Mouse (Mus musculus): ENCODE measurements at regions not wholly inside any gene's neighbourhood (a gene's known extent, or its start where the extent isn't known, plus 50 kb on each side); places are given as distances from the start of the nearest gene placed in this dataset.
"Not testable (repeated sequence)": the region's sequence is repeated elsewhere in the genome, so short reads cannot be mapped to it uniquely, and the experiment has no call there.

DNA sequence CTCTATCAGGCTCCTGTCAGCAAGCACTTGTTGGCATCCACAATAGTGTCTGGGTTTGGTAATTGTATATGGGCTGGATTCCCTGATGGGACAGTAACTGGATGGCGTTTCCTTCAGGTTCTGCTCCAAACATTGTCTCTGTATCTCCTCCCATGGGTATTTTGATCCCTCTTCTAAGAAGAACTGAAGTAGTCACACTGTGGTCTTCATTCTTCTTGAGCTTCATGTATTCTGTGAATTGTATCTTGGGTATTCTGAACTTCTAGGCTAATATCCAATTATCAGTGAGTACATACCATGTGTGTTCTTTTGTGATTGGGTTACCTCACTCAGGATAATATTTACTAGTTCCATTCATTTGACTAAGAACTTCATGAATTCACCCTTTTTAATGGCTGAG is 119.2 kb upstream of the Gm21119 start:
- DNase-seq (ENCODE audit: low spot score) = not testable (repeated sequence)

DNA sequence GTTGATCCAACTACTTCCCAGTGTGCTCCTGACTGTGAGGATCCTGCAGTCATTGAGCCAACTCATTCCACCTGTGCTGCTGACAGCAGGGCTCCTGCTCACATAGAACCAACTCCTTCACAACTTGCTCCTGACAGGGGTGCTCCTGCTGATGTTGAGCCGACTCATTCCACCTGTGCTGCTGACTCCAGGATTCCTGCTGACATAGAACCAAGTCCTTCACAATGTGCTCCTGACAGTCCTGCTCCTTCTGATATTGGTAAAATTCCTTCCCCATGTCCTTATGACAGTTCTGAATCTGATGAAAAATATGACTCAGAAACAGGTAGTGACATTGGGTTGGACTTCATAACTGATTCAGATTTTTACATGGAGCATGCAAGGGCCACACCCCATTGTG is 100.8 kb upstream of the Gm21119 start:
- DNase-seq (ENCODE audit: low spot score) = not testable (repeated sequence)

DNA sequence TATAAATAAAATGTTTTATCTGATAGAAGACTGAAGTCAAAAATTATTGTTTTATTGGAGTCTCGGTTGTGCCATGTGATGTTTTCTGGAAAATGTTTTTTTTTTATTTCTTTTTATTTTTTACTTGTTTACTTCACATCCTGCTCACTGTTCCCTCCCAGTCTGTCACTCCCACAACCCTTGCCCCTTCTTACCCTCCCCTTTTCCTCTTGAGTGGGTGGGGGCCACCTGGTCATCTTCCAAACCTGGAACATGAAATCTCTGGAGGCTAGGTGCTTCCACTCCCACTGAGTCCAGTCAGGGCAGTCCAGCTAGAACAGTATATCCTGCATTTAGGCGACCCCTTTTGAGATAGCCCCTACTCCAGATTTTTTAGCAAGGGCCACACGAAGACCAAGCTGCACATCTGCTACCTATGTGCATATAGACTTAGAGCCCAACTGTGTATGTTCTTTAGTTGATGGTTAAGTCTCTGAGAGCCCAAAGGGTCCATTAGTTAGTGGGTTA is 98.3 kb upstream of the Gm21119 start:
- not testable (repeated sequence) for DNase-seq (ENCODE audit: low spot score)

DNA sequence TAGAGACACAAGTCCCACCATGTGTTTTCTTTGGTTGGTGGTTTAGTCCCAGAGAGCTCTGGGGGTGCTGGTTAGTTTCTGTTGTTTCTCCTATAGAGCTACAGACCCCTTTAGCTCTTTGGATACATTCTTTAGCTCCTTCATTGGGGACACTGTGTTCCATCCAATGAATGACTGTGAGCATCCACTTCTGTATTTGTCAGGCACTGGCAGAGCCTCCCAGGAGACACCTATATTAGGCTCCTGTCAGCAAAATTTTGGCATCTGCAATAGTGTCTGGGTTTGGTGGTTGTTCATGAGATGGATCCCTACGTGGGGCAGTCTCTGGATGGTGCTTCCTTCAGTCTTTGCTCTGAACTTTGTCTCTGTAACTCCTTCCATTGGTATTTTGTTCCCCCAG is 97.2 kb upstream of the Gm21119 start:
- DNase-seq (ENCODE audit: low spot score) = not testable (repeated sequence)

DNA sequence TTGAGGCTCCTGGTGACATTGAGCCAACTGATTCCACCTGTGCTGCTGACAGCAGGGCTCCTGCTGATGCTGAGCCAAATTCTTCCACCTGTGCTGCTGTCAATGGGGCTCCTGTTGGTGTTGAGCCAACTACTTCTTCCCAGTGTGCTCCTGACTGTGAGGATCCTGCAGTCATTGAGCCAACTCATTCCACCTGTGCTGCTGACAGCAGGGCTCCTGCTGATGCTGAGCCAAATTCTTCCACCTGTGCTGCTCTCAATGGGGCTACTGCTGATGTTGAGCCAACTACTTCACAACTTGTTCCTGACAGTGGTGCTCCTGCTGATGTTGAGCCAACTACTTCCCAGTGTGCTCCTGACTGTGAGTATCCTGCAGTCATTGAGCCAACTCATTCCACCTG is 90.2 kb upstream of the Gm21119 start:
- DNase-seq (ENCODE audit: low spot score) = not testable (repeated sequence)

DNA sequence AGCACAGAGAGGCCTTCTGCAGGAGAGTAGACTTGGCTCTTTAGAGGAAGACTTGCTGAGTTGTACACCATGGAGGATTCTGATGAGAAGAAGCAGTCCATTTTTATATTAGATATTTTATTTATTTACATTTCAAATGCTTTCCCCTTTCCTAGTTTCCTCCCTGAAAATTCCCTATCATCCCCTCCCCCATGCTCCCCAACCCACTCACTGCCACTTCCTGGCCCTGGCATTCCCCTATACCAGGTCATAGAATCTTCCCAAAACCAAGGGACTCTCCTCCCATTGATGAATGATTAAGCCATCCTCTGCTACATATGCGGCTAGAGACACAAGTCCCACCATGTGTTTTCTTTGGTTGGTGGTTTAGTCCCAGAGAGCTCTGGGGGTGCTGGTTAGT is 85.7 kb upstream of the Gm21119 start:
- DNase-seq (ENCODE audit: low spot score) = not testable (repeated sequence)

DNA sequence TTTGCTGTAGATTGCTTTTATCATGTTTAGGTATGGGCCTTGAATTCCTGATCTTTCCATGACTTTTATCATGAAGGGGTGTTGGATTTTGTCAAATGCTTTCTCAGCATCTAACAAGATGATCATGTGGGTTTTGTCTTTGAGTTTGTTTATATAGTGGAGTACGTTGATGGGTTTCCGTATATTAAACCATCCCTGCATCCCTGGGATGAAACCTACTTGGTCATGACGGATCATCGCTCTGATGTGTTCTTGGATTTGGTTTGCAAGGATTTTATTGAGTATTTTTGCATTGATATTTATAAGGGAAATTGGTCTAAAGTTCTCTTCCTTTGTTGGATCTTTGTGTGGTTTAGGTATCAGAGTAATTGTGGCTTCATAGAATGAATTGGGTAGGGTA is 75.7 kb upstream of the Gm21119 start:
- not testable (repeated sequence) for DNase-seq (ENCODE audit: low spot score)

DNA sequence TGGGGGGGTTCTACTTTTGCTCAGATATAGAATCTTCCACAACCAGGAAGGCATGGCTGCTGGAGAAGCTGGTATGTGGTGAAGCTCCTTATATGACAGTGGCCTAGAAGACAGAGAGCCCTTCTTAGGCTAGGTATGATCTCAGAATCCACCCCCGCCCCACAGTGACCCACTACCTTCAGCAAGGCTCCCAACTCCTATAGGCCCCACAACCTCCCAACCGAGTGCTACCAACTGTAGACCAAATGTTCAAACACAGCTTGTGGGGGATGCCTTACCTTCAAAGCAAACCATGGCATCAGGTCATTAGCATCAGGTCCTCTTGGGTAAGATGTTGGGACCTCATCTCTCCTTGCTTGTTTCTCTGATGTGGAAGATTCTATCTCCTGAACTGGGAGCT is 70.6 kb upstream of the Gm21119 start:
- DNase-seq (ENCODE audit: low spot score) = not testable (repeated sequence)

DNA sequence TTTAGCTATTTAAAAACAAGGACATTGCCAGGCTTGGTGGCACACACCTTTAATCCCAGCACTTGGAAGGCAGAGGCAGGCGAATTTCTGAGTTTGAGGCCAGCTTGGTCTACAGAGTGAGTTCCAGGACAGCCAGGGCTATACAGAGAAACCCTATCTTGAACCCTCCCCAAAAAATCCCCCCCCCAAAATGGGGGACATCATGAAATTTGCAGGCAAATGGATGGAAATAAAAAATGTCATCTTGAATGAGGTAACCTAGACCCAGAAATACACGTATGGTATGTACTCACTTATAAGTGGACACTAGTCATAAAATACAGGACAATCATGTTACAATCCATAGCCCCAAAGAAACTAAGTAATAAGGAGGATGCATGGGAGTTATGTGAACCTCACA is 69.4 kb upstream of the Gm21119 start:
- DNase-seq (ENCODE audit: low spot score) = not testable (repeated sequence)

DNA sequence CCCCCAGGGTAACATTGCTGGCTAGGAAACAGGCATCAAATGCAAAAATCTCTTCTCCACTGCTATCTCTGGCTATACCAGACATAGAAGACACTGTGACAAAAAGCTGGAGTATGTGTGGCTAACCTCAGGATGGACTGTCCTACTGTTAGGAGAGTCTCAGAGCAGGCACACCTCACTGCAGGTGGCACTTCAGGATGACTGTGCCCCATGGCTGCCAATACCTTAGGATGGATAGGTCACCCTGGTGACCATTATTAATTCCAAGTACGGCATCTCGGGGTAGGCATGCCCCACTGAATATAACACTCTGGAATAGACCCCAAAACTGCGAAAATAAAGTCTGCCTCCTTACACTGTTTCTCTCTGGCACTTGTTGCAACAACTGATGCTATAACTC is 68.3 kb upstream of the Gm21119 start:
- not testable (repeated sequence) for DNase-seq (ENCODE audit: low spot score)

DNA sequence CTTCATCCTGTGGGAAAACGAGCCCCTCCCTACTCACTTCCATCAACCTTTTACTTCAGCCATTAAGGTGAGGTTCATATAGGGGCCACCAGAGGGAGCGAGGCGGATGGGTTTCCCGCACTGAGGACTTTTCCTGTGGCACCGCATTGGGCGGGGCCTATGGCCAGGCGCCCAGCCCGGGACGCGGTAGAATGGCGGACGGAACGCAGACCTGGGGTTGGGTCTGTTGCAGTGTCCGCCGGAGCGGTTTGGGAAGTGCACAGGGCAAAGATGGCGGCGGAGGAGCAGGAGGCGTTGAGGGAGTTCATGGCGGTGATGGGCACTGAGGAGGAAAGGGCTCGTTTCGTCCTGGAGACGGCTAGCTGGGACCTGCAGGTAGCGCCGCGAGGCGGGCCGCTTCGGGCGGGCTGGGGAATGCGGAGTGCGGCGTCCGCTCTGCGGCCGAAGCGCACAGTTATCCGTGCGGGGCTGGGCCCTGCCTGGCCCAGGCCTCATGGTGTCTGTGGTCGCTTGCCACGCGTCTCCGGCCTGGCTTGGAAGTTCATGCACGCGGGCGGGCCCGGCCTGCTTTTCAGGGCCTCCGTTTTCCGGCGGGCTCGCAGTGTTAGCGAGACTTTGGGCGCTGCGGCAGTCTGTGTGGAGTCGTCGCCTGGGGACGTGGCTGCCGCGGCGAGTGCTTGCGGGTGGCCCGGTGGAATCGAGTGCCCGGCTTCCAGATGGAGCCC is 64.5 kb upstream of the Gm21119 start:
- peak; percentile 94 for DNase-seq (ENCODE audit: low spot score)

DNA sequence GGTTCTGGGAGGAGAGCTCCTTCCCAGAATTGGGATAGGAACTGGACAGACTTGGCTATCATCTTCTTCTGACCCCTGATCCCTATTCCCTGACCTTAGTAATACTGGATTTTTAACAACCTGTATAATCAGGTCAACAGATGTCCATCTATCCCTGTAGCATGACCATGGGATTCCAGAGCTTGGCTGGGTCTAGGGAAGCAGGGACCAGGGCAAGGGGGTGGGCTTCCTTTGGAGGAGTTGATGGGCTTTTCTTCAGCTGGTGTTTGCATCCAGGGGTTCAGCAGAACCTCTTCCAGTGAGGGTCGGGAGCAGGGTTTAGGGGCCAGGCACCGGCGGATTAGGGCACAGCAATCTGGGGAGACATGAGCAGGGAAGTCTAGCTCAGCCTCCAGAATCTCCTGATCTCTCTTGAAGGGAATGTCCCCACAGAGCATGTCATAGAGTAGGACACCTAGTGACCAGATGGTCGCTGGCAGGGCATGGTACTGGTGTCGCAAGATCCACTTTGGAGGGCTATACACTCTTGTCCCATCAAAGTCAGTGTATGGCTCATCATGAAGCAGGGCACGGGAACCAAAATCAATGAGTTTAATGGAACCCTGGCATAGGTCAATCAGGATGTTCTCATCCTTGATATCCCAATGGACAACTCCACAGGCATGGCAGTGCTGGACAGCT is 58.1 kb upstream of the Gm21119 start:
- DNase-seq (ENCODE audit: low spot score) = not testable (repeated sequence)

DNA sequence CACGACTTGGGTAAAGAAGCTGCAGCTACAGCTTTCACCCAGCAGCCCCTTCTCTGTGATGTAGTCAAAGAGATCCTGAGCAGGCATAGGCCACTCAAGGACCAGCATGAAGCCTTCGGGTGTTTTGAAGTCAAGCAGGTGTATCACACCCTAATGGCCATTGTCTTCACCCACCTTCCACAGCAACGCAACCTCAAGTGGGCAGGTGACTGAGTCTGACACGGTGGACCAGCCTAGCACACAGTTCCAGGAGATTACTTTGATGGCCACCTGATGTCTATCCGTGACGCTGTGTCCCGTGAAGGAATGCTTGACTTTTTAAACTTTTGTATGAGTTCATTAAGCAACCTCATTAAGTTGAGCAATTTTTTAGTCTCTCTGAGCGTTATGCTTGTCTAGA is 57.5 kb upstream of the Gm21119 start:
- not testable (repeated sequence) for DNase-seq (ENCODE audit: low spot score)

DNA sequence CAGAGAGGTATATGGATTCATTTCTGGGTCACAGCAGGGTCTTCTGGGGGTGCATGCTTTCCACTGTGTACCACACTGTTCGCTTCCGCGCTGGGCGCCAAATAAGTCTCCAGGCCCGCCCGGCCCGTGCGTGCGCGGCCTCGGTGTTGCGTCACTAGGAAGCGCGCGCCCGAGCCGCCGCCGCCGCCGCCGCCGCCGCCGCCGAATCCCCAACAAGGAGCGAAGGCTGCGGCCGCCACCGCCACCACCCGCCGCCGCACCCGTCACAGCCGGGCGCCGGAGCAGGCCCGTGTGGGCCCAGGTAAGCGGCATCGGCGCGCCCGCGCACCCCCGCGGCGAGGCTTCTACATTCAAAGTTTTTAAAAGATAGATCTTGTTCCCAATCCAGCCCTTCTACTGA is 57.1 kb upstream of the Gm21119 start:
- DNase-seq (ENCODE audit: low spot score) = not testable (repeated sequence)
